ENCODE assay signal across 27 mouse cellular contexts in genomic region chr5:137100660-137101059, GRCm38 (mm10). TPM values are rescaled to one million over a fixed set of nuclear protein-coding genes. Genes with fewer than 3 reads are reported as not detected.
A peak's percentile ranks its signal among the peaks of the same experiment; 100 is the strongest.
DNase-seq lines count a peak whose midpoint lies in the region; ATAC-seq and TF ChIP-seq lines count a peak whose summit lies in the region.
"Had no signal": no experiment of that assay in that cellular context is flagged by ENCODE, and none has a peak within 500 bp of the region (broad histone marks: within the 10 kb centered on the region; RNA-seq: fewer than 3 reads in every experiment).

No protein-coding gene starts in this region.

- ATAC-seq in liver, embryonic 11.5 days (replicated peaks; ENCODE audit: low FRiP score) = no peak
- ATAC-seq: forebrain, embryonic 13.5 days; intestine, postnatal 0 days; lung, postnatal 0 days had no signal

- no peaks in the 10 kb centered on the region for H3K79me2 ChIP-seq in myocyte (ENCODE audit: control insufficient read depth, insufficient read depth)

- no peak overlapping the region for H3ac ChIP-seq in myocyte (ENCODE audit: control insufficient read depth, insufficient read length)

- H3K36me3 ChIP-seq in liver, embryonic 11.5 days (ENCODE audit: control insufficient read depth, insufficient read depth, low read length) = no peaks in the 10 kb centered on the region
- H3K36me3 ChIP-seq in myocyte (ENCODE audit: control insufficient read depth, insufficient read depth) = no peaks in the 10 kb centered on the region
- H3K36me3 ChIP-seq: limb, embryonic 15.5 days; neural tube, embryonic 15.5 days; stomach, embryonic 15.5 days had no signal

- no peak for TF ChIP-seq POLR2A in myocyte (IDR thresholded peaks at IDR 0.05; ENCODE audit: insufficient read length, low read depth)

- WGBS in liver, embryonic 11.5 days = 51% methylated on average over 4 of the region's 4 CpGs

- H3K27me3 ChIP-seq in liver, embryonic 11.5 days (replicated peaks; ENCODE audit: control insufficient read depth, insufficient read depth, low read length) = no peaks in the 10 kb centered on the region
- no peaks in the 10 kb centered on the region for H3K27me3 ChIP-seq in myocyte (ENCODE audit: control insufficient read depth, insufficient read depth, insufficient read length)
- H3K27me3 ChIP-seq: forebrain, embryonic 13.5 days; heart, embryonic 13.5 days; limb, embryonic 15.5 days; neural tube, embryonic 15.5 days; stomach, embryonic 15.5 days had no signal

- no peak overlapping the region for H3K9ac ChIP-seq in liver, embryonic 11.5 days (ENCODE audit: low read depth, low read length)
- H3K9ac ChIP-seq: forebrain, embryonic 13.5 days; heart, embryonic 13.5 days; hindbrain, embryonic 14.5 days; limb, embryonic 15.5 days; neural tube, embryonic 15.5 days; stomach, embryonic 15.5 days had no signal

- peak; percentile 25 for DNase-seq in cerebellum, adult 11-12 months
- DNase-seq in cerebellum, adult 11 months = no peak
- DNase-seq in liver, embryonic 11.5 days (ENCODE audit: low spot score) = no peak
- no peak for DNase-seq in liver
- peak; percentile 86 for DNase-seq in fibroblast of lung, adult 2 months (ENCODE audit: low read depth)
- no peak for DNase-seq in lung, postnatal 36 days
- no peak for DNase-seq in gastrocnemius, postnatal 14 days
- DNase-seq: heart, adult 11 months; midbrain, embryonic 14.5 days; thymus, adult 18-20 months had no signal

- no peaks in the 10 kb centered on the region for H3K9me3 ChIP-seq in liver, embryonic 11.5 days (ENCODE audit: control insufficient read depth, low read length)
- H3K9me3 ChIP-seq: forebrain, embryonic 13.5 days; heart, embryonic 13.5 days; limb, embryonic 15.5 days; neural tube, embryonic 15.5 days; stomach, embryonic 15.5 days had no signal

- intact Hi-C loops in gastrocnemius, postnatal 14 days (cut with DNase I; ENCODE audit: low total_unique reads) = no loop called here

- H3K4me1 ChIP-seq in liver, embryonic 11.5 days (replicated peaks; ENCODE audit: control insufficient read depth, insufficient read depth, low read length) = peaks cover 23% of the 10 kb centered on the region
- H3K4me1 ChIP-seq: neural tube, embryonic 15.5 days; stomach, embryonic 15.5 days had no signal

- no peak overlapping the region for H3K4me2 ChIP-seq in liver, embryonic 11.5 days
- peak overlapping the region; percentile 4 for H3K4me2 ChIP-seq in myocyte (ENCODE audit: low read depth)
- H3K4me2 ChIP-seq: forebrain, embryonic 13.5 days; heart, embryonic 13.5 days; hindbrain, embryonic 14.5 days; limb, embryonic 15.5 days; neural tube, embryonic 15.5 days; stomach, embryonic 15.5 days had no signal

- peak overlapping the region; percentile 28; the same call in 1 of the 2 replicates for H3K27ac ChIP-seq in liver, embryonic 11.5 days (ENCODE audit: low read depth, low read length)
- H3K27ac ChIP-seq: forebrain, embryonic 13.5 days; heart, embryonic 13.5 days; hindbrain, embryonic 14.5 days; limb, embryonic 15.5 days; neural tube, embryonic 15.5 days; stomach, embryonic 15.5 days had no signal

- no peak overlapping the region for H3K4me3 ChIP-seq in liver, embryonic 11.5 days (ENCODE audit: low read depth, low read length)
- no peak overlapping the region for H3K4me3 ChIP-seq in myocyte
- H3K4me3 ChIP-seq: forebrain, embryonic 13.5 days; heart, embryonic 13.5 days; limb, embryonic 15.5 days; neural tube, embryonic 15.5 days; stomach, embryonic 15.5 days had no signal

TF ChIP-seq in myocyte, 11 proteins besides CTCF, POLR2A, EP300 and RAD21:
- TF ChIP-seq MYOG (IDR thresholded peaks at IDR 0.05; ENCODE audit: control insufficient read depth in 1 of 3, insufficient read depth in 1 of 3, insufficient read length in 2 of 3, low read depth in 2 of 3) (no peak), MYOD1 (IDR thresholded peaks at IDR 0.05; ENCODE audit: control insufficient read depth in 1 of 3, insufficient read length in 2 of 3, low read depth in 2 of 3) (no peak), CEBPB (IDR thresholded peaks at IDR 0.05; ENCODE audit: insufficient read depth, poor library complexity, severe bottlenecking) (no peak), SRF (IDR thresholded peaks at IDR 0.05; ENCODE audit: control insufficient read depth, insufficient read length, low read depth) (no peak), POLR2AphosphoS2 (IDR thresholded peaks at IDR 0.05; ENCODE audit: insufficient read length, low read depth) (no peak), TCF3 (IDR thresholded peaks at IDR 0.05; ENCODE audit: insufficient read length, low read depth) (no peak), TCF12 (IDR thresholded peaks at IDR 0.05; ENCODE audit: insufficient read depth, poor library complexity, severe bottlenecking) (no peak), MAX (IDR thresholded peaks at IDR 0.05; ENCODE audit: low read depth) (no peak), E2F4 (IDR thresholded peaks at IDR 0.05; ENCODE audit: insufficient read depth) (no peak), REST (IDR thresholded peaks at IDR 0.05; ENCODE audit: insufficient read depth, insufficient read length) (no peak), USF1 (IDR thresholded peaks at IDR 0.05; ENCODE audit: low read depth) (no peak)
TF ChIP-seq in myocyte: peak in this region for 0.

RNA-seq across cellular contexts. Expression of gene Trim56, which starts 15.3 kb away (rescaled TPM):
- polyA plus RNA-seq in liver, embryonic 11.5 days (2014; fragmentation: Nextera tagmentation; extraction: Ambion mirVana) = 8.7 and 8.8 TPM in 2 replicates
- 5.9 TPM for polyA plus RNA-seq in myocyte (2012; fragmentation: generic; extraction: Trizol)
- 1 to 10 TPM; 7.6 to 9.1 TPM for total RNA-seq in gastrocnemius, postnatal 14 days (2021)

RNA-seq across cellular contexts. Expression of gene Serpine1, which starts 28.6 kb away (rescaled TPM):
- 0.09 and 0.15 TPM in 2 replicates for polyA plus RNA-seq in liver, embryonic 11.5 days (2014; fragmentation: Nextera tagmentation; extraction: Ambion mirVana)
- 17.6 TPM for polyA plus RNA-seq in myocyte (2012; fragmentation: generic; extraction: Trizol)
- 1 to 10 TPM; 1.2 to 1.9 TPM for total RNA-seq in gastrocnemius, postnatal 14 days (2021)
- total RNA-seq: megakaryocyte, adult 5-6 weeks had no signal

RNA-seq across cellular contexts. Expression of gene Muc3, which starts 48.5 kb away (rescaled TPM):
- polyA plus RNA-seq in liver, embryonic 11.5 days (2014; fragmentation: Nextera tagmentation; extraction: Ambion mirVana) = not detected in 2 replicates
- polyA plus RNA-seq in myocyte (2012; fragmentation: generic; extraction: Trizol) = not detected
- total RNA-seq in gastrocnemius, postnatal 14 days (2021) = not detected
- total RNA-seq: adrenal gland, adult 18-20 months; adrenal gland, postnatal 4 days; gastrocnemius, adult 8-10 months; heart, postnatal 25 days; layer of hippocampus, postnatal 25 days; left cerebral cortex, postnatal 14 days; megakaryocyte, adult 5-6 weeks had no signal
- polyA plus RNA-seq: forebrain, embryonic 13.5 days; hindbrain, embryonic 14.5 days; kidney, embryonic 16.5 days; limb, embryonic 15.5 days; lung, postnatal 0 days; midbrain, embryonic 14.5 days; neural tube, embryonic 15.5 days had no signal

RNA-seq across cellular contexts. Expression of gene Ap1s1, which starts 54.7 kb away (rescaled TPM):
- 163 and 175 TPM in 2 replicates for polyA plus RNA-seq in liver, embryonic 11.5 days (2014; fragmentation: Nextera tagmentation; extraction: Ambion mirVana)
- 172 TPM for polyA plus RNA-seq in myocyte (2012; fragmentation: generic; extraction: Trizol)
- total RNA-seq in gastrocnemius, postnatal 14 days (2021) = 10 to 100 TPM; 24.3 to 26.0 TPM

Comparison
In these comparisons a context has a peak if more than half of its experiments do, and no peak if none do; other contexts are left out.
1. DNase-seq: peak in cerebellum, adult 11-12 months (single experiment) and fibroblast of lung, adult 2 months (single experiment); none in cerebellum, adult 11 months (single experiment), liver, embryonic 11.5 days (single experiment), liver (single experiment), lung, postnatal 36 days (single experiment) and gastrocnemius, postnatal 14 days (single experiment).
2. RNA of gene Serpine1, which starts 28.6 kb away (polyA plus RNA-seq): 17.6 TPM in myocyte (single experiment); 0.09 to 0.15 TPM in liver, embryonic 11.5 days; every median in the first group is over 10 times any median in the second.